Mouse (Mus musculus) liver, adult 2 months (tissue): ENCODE measurements around the gene Olfr1416. TPM values are rescaled to one million over a fixed set of nuclear protein-coding genes. Genes with fewer than 3 reads are reported as not detected.

Experiments
- DNase-seq: peaks from one replicate; pipeline ENCODE4 v3.0.0-alpha.2; 2011; ENCODE audit warnings: low read depth, low spot score; ENCODE audit errors: extremely low read depth
- H3K27ac ChIP-seq: fragments of 200-500 bp; replicated peaks from 2 replicates; pipeline ENCODE4 v1.5.1; 2012; ENCODE audit warnings: low read depth, mild to moderate bottlenecking, control low read depth, inconsistent platforms, low read length; ENCODE audit not compliant: insufficient read depth
- H3K27me3 ChIP-seq: fragments of 200-500 bp; 2 replicates; pipeline ENCODE4 v1.6.1; 2012; ENCODE audit warnings: mild to moderate bottlenecking, moderate library complexity, low read length, inconsistent platforms; ENCODE audit not compliant: control insufficient read depth, insufficient read depth
- H3K36me3 ChIP-seq: fragments of 200-500 bp; 2 replicates; pipeline ENCODE4 v1.6.1; 2012; ENCODE audit warnings: low read length, inconsistent platforms; ENCODE audit not compliant: control insufficient read depth, insufficient read depth
- H3K4me1 ChIP-seq: fragments of 200-500 bp; 2 replicates; pipeline ENCODE4 v1.6.1; 2011; ENCODE audit warnings: low read length; ENCODE audit not compliant: control insufficient read depth, insufficient read depth
- H3K4me3 ChIP-seq: fragments of 200-500 bp; 2 replicates; pipeline ENCODE4 v1.5.1; 2011; ENCODE audit warnings: low read depth, mild to moderate bottlenecking, control low read depth, low read length, moderate library complexity; ENCODE audit not compliant: insufficient read depth
- H3K79me2 ChIP-seq: fragments of 200-500 bp; 2 replicates; pipeline ENCODE4 v1.6.1; 2012; ENCODE audit warnings: inconsistent platforms, mild to moderate bottlenecking, low read length, moderate library complexity; ENCODE audit not compliant: control insufficient read depth, insufficient read depth
- H3K9ac ChIP-seq: fragments of 200-500 bp; 2 replicates; pipeline ENCODE4 v1.6.1; 2012; ENCODE audit warnings: low read depth, mild to moderate bottlenecking, control low read depth, inconsistent platforms, low read length
- CTCF ChIP-seq: fragments of 200-500 bp; IDR thresholded peaks from 2 replicates; pipeline ENCODE4 v1.5.1; 2011; ENCODE audit warnings: low read depth, low read length, control low read depth
- POLR2A ChIP-seq: fragments of 200-500 bp; IDR thresholded peaks from 2 replicates; pipeline ENCODE4 v1.6.1; 2011; ENCODE audit warnings: low read length, control low read depth; ENCODE audit not compliant: insufficient read depth; ENCODE audit errors: extremely low read depth
- WGBS: fragments of 180-500 bp; shearing (Covaris S2); methylation state at CpG from one replicate; pipeline ENCODE4 v1.1.7; 2018; 5-methylcytosine and 5-hydroxymethylcytosine counted together
- polyA plus RNA-seq: library from polyadenylated mRNA; depleted of rRNA; stranded (reverse); fragments of >200 nt; gene quantifications from 2 replicates; pipeline ENCODE4 v1.2.3, GENCODE M21; 2012
- total RNA-seq: library from RNA; depleted of rRNA; stranded (reverse); fragments of >200 nt; gene quantifications from 2 replicates; pipeline ENCODE4 v1.2.3, GENCODE M21; 2014

Gene Olfr1416
- total and polyA plus RNA-seq, 2 experiments, result not detected

DNA sequence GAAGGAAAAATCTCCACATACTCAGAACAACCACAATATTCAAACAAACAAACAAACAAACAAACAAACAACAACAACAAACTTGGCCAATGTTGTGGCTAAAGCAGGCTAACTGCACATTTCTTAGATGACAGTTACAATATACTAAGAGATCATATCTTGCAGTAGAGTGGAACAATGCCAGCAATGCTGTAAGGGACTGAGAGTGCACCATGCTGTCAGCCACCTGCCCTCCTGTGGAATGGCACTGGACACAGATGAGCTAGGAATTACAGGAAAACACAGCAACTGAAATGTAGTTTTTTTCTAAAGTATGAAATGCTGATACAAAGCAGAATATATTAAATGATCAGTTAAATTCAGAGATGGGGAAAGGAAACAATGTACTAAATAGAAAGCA, 27.2 kb downstream of the Olfr1416 start:
- H3K36me3 ChIP-seq, result peaks cover 71% of the 10 kb centered on the region
- 0 out of 2 replicates have a peak, but pooled peaks cover 2% of the 10 kb centered on the region for H3K79me2 ChIP-seq
- no peak overlapping the region for H3K27ac ChIP-seq
- no peak overlapping the region for H3K9ac ChIP-seq
- no peak for DNase-seq
- no peak overlapping the region for H3K4me3 ChIP-seq
- H3K4me1 ChIP-seq, result no peaks in the 10 kb centered on the region
- no peak for TF ChIP-seq CTCF
- TF ChIP-seq POLR2A, result no peak
- no peaks in the 10 kb centered on the region for H3K27me3 ChIP-seq

DNA sequence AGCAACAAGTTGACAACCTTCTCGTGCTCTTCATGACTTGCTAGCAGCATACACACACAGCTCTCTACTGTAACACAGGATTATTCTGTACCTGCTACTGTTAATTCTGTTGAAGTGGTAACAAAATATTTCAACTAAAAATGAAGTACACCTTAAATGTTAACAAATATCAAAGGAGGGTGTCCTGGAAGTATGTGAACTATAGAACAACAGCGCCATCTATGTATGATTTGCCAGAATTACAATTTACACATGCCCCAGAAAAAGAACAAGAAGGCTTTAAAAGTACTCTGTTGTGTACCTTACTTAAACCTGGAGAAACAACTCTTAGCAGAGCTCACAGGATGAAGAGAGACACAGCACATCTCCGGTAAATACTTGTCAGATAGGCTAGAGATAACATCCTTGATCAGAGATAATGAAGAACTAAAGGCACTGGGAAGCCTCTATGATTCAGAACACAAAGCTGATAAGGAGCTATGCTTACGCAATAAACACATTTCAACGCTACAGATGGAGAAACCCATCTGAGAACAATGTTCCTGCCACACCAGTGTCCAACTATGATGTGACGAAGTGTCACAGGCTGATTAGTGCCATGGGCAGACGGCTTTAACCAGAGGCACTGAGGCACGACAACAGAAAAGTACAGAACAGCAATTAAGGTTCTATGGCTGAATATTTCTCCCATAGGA, 31.0 kb downstream of the Olfr1416 start:
- 59% methylated on average over 8 of the region's 8 CpGs for WGBS
- no peaks in the 10 kb centered on the region for H3K4me1 ChIP-seq
- H3K4me3 ChIP-seq, result no peak overlapping the region
- no peak overlapping the region for H3K9ac ChIP-seq
- H3K27me3 ChIP-seq, result no peaks in the 10 kb centered on the region
- peaks cover 72% of the 10 kb centered on the region for H3K36me3 ChIP-seq
- H3K27ac ChIP-seq, result no peak overlapping the region
- H3K79me2 ChIP-seq, result 0 out of 2 replicates have a peak, but pooled peaks cover 2% of the 10 kb centered on the region
- peak; percentile 30 for DNase-seq
- TF ChIP-seq POLR2A (no peak), CTCF (peak; percentile 51)

DNA sequence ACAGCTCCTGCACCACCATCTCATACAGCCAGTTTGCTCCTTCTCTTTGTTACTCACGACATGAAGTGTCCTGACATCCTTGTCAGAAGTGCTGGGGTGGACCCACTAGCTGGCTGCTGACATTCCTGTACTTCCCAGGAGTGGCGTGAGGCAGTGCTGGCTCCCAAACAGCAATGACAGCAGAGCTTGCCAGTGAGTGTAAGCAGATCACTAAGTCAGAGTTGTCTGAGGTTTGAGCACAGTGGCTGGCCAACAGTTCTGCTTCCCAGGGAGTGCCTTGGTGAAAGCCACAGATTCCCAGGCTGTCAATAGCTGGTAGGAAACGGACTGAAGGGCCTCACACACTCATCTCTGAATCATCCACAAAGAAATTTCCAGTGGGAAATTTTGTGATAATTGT, 36.6 kb downstream of the Olfr1416 start:
- H3K79me2 ChIP-seq, result no peaks in the 10 kb centered on the region
- no peaks in the 10 kb centered on the region for H3K4me1 ChIP-seq
- peaks cover 66% of the 10 kb centered on the region for H3K36me3 ChIP-seq
- no peaks in the 10 kb centered on the region for H3K27me3 ChIP-seq
- no peak overlapping the region for H3K9ac ChIP-seq
- no peak overlapping the region for H3K4me3 ChIP-seq
- no peak for TF ChIP-seq POLR2A
- TF ChIP-seq CTCF, result no peak
- DNase-seq, result no peak
- H3K27ac ChIP-seq, result no peak overlapping the region
- WGBS, result 89% methylated on average over 3 of the region's 3 CpGs

DNA sequence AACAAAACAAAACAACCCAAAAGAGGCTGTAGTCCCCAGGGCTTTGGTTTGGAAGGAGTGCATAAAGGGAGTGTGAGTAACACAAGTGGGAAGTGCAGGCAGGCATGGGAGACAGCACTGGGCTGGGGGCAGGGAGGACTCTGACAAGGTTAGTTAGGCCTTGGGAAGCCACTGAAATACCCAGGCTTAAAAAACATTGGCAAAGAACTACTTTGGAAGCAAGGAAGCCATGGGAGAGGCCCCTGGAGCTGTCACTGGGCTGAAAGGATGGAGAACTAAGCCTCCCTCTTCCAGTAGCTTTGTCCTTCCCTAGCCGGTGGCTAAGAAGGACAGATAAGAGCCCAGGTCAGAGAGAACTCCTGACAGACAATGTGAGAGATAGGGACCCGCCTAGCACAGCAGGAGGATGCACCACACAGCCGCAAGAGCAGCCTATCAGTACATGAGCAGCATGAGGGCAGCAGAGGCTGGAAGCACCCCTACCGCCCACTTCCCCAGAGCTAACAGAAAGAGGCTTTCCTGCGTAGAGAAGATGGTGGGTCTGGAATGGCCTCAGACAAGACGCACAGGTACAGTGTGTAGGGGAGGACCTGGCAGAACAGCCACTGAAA, 43.4 kb downstream of the Olfr1416 start:
- no peak overlapping the region for H3K4me3 ChIP-seq
- peaks cover 34% of the 10 kb centered on the region for H3K36me3 ChIP-seq
- no peaks in the 10 kb centered on the region for H3K27me3 ChIP-seq
- WGBS, result 87% methylated on average over 6 of the region's 6 CpGs
- H3K9ac ChIP-seq, result no peak overlapping the region
- TF ChIP-seq CTCF (no peak), POLR2A (no peak)
- H3K4me1 ChIP-seq, result no peaks in the 10 kb centered on the region
- no peaks in the 10 kb centered on the region for H3K79me2 ChIP-seq
- H3K27ac ChIP-seq, result no peak overlapping the region
- DNase-seq, result no peak

DNA sequence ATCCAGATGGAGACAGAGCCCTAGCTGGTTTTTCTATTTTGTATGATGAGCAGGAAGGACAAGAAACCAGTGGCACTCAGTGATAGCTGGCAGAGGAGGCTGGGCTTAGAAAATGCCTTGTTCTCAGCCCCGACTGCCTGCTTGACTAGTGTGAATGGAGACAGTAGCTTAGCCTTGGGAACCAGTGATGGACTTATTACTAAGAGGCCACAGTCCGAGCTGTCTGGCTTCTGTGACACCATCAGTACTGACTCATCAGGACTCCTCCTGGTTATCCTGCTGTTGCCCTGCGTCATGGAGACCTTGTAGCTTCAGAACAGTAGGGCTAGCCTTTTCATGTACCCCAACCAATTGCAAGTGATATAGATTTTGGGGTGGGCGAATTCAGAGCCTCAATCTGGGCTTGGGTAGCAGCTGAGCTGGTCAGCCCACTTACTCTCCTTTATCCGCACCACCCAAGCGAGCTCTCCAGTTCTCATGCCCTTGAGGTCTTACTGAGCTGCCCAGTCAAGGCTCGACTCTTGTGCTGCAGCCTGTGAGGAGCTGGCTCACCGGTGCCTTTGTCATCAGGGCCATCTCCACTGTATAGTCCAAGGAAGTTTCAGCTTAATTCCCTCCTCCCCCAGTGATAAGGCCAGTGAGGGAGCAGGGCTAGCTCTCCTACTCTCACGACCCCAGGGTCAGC, 44.7 kb downstream of the Olfr1416 start:
- Histone ChIP-seq H3K4me1 (no peaks in the 10 kb centered on the region), H3K27ac (no peak overlapping the region), H3K9ac (no peak overlapping the region), H3K4me3 (no peak overlapping the region), H3K36me3 (peaks cover 24% of the 10 kb centered on the region; the same call in 1 of the 2 replicates), H3K27me3 (no peaks in the 10 kb centered on the region), H3K79me2 (no peaks in the 10 kb centered on the region)
- no peak for TF ChIP-seq POLR2A
- TF ChIP-seq CTCF, result no peak
- 89% methylated on average over 9 of the region's 9 CpGs for WGBS
- no peak for DNase-seq
